Mouse (Mus musculus) myocyte (in vitro differentiated cells): ENCODE measurements around the gene Arhgef3.
A peak's percentile ranks its signal among the peaks of the same experiment; 100 is the strongest.

Experiments used
- CEBPB ChIP-seq: IDR thresholded peaks from 2 replicates; pipeline ENCODE4 v1.6.1; 2011; ENCODE audit warnings: mild to moderate bottlenecking, moderate library complexity; ENCODE audit not compliant: poor library complexity, insufficient read depth, severe bottlenecking
- MYOG ChIP-seq, 3 experiments: IDR thresholded peaks; one replicate each; pipeline ENCODE4 v1.6.1; 2011; ENCODE audit warnings: control low read depth in 2 of 3, low read depth in 2 of 3, mild to moderate bottlenecking in 2 of 3; ENCODE audit not compliant: insufficient read length in 2 of 3, control insufficient read depth in 1 of 3, insufficient read depth in 1 of 3
- POLR2A ChIP-seq: IDR thresholded peaks from one replicate; pipeline ENCODE4 v1.6.1; 2011; ENCODE audit warnings: low read depth, mild to moderate bottlenecking, control low read depth, moderate library complexity; ENCODE audit not compliant: insufficient read length
- POLR2AphosphoS2 ChIP-seq: IDR thresholded peaks from one replicate; pipeline ENCODE4 v1.6.1; 2011; ENCODE audit warnings: low read depth, control low read depth; ENCODE audit not compliant: insufficient read length

GRCm38 (mm10) chr14:27341486-27341885, 226.8 kb downstream of the Arhgef3 start:
- TF ChIP-seq POLR2A, result no peak
- no peak for TF ChIP-seq MYOG (IDR thresholded peaks at IDR 0.05; ENCODE audit: control insufficient read depth in 1 of 3, insufficient read depth in 1 of 3, insufficient read length in 2 of 3, low read depth in 2 of 3)
- no peak for TF ChIP-seq POLR2AphosphoS2
- TF ChIP-seq CEBPB, result 0 out of 2 replicates have a peak, but pooled peaks have one; percentile 37
